Mouse (Mus musculus) heart, embryonic 10.5 days (tissue): Measurements from ENCODE around the gene Scube2. TPM values are rescaled to one million over a fixed set of nuclear protein-coding genes. Genes with fewer than 3 reads are reported as not detected.

Experiments
- DNase-seq: peaks from one replicate; pipeline ENCODE4 v3.0.0-alpha.2; 2017; ENCODE audit warnings: low spot score
- H3K27ac ChIP-seq: fragments of 300-500 bp; sonication (generic); 2 replicates; pipeline ENCODE4 v1.5.1; 2016; ENCODE audit warnings: mild to moderate bottlenecking
- H3K27me3 ChIP-seq: fragments of 300-500 bp; sonication (generic); 2 replicates; pipeline ENCODE4 v1.6.1; 2016; ENCODE audit warnings: mild to moderate bottlenecking; ENCODE audit not compliant: poor library complexity, insufficient read depth, severe bottlenecking
- H3K36me3 ChIP-seq: fragments of 300-500 bp; sonication (generic); 2 replicates; pipeline ENCODE4 v1.6.1; 2016; ENCODE audit warnings: mild to moderate bottlenecking, moderate library complexity
- H3K4me1 ChIP-seq: fragments of 300-500 bp; sonication (generic); 2 replicates; pipeline ENCODE4 v1.6.1; 2016; ENCODE audit warnings: mild to moderate bottlenecking
- H3K4me3 ChIP-seq: fragments of 300-500 bp; sonication (generic); 2 replicates; pipeline ENCODE4 v1.5.1; 2016; ENCODE audit warnings: mild to moderate bottlenecking, moderate library complexity
- H3K9me3 ChIP-seq: fragments of 300-500 bp; sonication (generic); 2 replicates; pipeline ENCODE4 v1.6.1; 2016; ENCODE audit warnings: mild to moderate bottlenecking, moderate library complexity
- WGBS: fragments of 180-500 bp; shearing (Covaris S2); methylation state at CpG from one replicate; pipeline ENCODE4 v1.1.7; 2016; 5-methylcytosine and 5-hydroxymethylcytosine counted together
- polyA plus RNA-seq: library from polyadenylated mRNA; unstranded; fragments of >200 nt; fragmentation: Nextera tagmentation; extraction: Ambion mirVana; gene quantifications from 2 replicates; pipeline ENCODE4 v1.2.1, GENCODE M21; 2016

The Scube2 gene
- polyA plus RNA-seq, 1 experiment from 2014 or later, result 4.7 TPM

DNA sequence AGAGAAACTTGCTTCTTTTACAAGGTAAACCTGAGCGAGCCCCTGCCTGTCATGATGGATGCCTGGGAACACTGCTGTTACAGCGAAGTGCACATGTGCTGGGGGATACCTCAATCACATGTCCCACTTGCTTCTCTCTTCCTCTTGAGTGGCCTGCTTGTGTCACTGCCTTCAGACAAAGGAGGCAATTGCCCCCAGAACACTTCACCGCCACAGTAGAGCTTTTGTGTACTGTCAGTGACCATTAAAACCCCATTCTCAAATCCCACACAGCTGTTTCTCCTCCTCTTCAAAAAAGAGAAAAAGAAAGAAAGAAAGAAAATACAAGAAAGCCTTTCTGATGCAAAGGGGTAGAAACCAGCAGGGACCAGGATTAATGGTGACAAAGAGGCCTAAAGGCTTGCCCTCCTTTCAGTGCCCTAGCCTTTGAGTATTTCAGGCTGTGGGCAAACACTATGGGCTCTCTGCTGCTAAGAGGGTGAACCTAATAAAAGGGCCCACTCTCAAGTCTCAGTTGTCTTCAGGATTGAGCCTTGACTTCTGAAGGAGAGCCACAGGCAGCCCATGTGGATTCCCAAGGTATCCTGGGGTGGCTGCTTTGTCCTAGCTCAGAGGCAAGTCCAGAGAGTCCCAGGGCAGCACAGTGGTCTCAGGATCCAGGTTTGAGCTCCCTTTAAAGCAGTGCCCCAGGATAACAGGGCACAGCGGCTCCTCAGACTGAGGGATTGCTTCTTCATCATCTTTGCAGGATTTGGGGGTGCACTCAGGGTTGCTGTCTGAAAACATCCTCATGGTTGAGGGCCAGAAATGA, 51.9 kb downstream of the Scube2 start:
- Histone ChIP-seq H3K27me3 (no peaks in the 10 kb centered on the region), H3K9me3 (no peaks in the 10 kb centered on the region), H3K36me3 (no peaks in the 10 kb centered on the region), H3K4me1 (no peaks in the 10 kb centered on the region), H3K4me3 (no peak overlapping the region), H3K27ac (no peak overlapping the region)
- WGBS, result 66% methylated on average over 4 of the region's 4 CpGs
- no peak for DNase-seq

DNA sequence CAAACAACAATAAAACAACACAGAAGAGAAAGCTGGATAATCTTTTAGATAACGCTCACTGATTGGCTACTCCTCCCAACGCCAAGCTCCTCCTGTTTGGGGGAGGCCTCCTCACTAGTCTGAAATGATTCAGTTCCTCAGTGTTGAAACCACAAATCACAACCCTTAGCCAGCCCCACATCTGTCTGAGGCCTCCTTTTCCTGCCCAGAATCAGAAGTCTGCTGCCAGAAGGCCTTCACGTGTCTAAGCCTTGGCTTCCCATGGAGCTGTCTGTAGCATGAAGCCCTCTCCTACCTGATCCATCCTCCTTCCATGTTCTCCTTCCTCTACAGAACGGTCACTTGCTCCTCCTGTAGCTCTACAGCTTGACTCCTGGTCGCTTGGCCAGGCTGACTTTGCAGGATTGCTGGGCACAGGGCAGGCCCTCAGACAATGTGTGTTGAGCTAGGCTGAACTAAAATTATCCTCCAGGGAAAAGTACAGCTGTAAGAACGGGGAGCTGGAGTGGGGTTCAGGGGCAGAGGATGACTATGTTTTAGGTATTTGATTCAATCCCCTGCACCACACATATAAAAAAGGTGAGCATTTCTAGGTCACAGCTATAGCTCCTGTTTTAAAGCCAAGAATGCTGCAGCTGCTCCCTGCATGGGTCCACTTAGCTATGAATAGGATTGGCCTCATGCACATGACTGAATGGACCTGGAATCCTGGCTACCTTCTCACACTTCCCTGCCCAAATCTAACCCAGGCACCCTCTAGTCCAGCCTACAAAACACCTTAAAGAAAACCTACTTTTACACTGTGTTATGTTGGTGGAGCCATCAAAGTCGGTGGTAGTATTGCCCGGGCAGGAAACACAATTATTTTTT, 57.6 kb downstream of the Scube2 start:
- WGBS, result 68% methylated on average over 8 of the region's 8 CpGs
- Histone ChIP-seq H3K4me3 (no peak overlapping the region), H3K9me3 (no peaks in the 10 kb centered on the region), H3K4me1 (peaks cover 26% of the 10 kb centered on the region), H3K27me3 (no peaks in the 10 kb centered on the region), H3K36me3 (no peaks in the 10 kb centered on the region), H3K27ac (peak overlapping the region; percentile 38; the same call in 1 of the 2 replicates)
- no peak for DNase-seq

DNA sequence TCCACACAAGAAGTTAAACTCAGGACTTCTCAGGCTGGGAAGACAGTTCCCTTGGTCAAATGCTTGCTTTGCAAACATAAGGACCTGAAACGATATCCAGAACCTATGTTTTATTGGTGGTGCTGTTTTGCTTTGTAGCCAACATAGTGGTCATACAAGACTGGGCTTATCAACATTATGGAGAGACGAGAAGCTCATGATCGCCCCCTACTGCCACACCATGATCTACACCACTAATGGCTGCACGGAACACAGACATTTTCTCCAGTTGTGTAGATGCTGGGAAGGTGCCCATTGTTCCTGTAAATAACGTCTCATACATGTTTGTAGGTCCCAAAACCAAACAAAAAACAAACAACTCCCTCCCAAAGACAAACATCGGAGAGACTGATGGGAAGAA, 60.6 kb downstream of the Scube2 start:
- Histone ChIP-seq H3K4me1 (peaks cover 28% of the 10 kb centered on the region), H3K9me3 (no peaks in the 10 kb centered on the region), H3K4me3 (no peak overlapping the region), H3K36me3 (no peaks in the 10 kb centered on the region), H3K27me3 (no peaks in the 10 kb centered on the region), H3K27ac (no peak overlapping the region)
- no peak for DNase-seq
- 55% methylated on average over 6 of the region's 6 CpGs for WGBS

DNA sequence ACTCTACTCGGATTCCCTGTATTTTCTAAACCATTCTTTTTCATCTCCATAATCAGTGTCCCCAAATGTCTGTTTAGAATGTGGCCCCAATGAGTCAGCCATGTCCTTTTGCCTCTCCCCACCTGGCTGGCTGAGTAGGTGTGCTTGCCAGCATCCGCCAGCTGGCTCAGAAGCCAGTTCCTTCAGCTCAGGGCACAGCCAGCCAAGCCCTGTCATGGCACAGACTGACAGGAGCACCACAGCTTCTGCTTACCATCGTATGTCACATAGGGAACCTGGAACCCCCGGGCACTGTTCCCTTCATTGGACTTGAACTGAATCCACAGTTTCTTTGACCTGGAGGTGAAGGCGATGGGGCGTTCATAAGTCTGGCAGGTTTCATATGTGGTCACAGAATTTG, 61.1 kb downstream of the Scube2 start:
- Histone ChIP-seq H3K4me3 (no peak overlapping the region), H3K27ac (no peak overlapping the region), H3K36me3 (no peaks in the 10 kb centered on the region), H3K9me3 (no peaks in the 10 kb centered on the region), H3K27me3 (no peaks in the 10 kb centered on the region), H3K4me1 (peaks cover 28% of the 10 kb centered on the region)
- no peak for DNase-seq
- 94% methylated on average over 6 of the region's 6 CpGs for WGBS

- Histone ChIP-seq H3K27ac (no peak overlapping the region), H3K36me3 (no peaks in the 10 kb centered on the region), H3K4me3 (no peak overlapping the region), H3K27me3 (no peaks in the 10 kb centered on the region), H3K9me3 (no peaks in the 10 kb centered on the region), H3K4me1 (peaks cover 28% of the 10 kb centered on the region)
- DNase-seq, result no peak
- 39% methylated on average over 1 of the region's 1 CpGs for WGBS
Observed at GRCm38 (mm10) chr7:109803516-109803915, 62.0 kb downstream of the Scube2 start.

DNA sequence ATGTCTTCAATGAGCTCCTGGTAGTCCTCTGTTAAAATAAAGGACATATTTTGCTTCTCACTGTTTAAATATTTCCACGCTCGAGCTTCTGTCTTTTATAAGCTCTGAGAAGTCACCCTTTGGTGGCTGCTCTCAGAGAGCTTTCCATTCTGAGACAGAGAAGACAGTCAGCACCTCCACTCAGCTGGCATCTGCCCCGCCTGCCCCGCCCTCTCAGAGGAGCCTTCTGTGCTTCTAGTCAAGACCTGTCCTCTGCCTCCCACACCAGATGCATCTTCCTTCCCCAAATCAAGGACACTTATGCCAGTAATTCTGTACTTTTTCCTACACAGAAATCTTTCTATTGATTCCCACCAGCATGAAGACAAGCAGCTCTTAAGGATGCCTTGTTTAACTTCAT, 64.9 kb downstream of the Scube2 start:
- H3K27me3 ChIP-seq, result no peaks in the 10 kb centered on the region
- H3K36me3 ChIP-seq, result no peaks in the 10 kb centered on the region
- peaks cover 21% of the 10 kb centered on the region for H3K4me1 ChIP-seq
- H3K27ac ChIP-seq, result no peak overlapping the region
- H3K4me3 ChIP-seq, result no peak overlapping the region
- DNase-seq, result no peak
- H3K9me3 ChIP-seq, result no peaks in the 10 kb centered on the region
- 82% methylated on average over 4 of the region's 4 CpGs for WGBS

DNA sequence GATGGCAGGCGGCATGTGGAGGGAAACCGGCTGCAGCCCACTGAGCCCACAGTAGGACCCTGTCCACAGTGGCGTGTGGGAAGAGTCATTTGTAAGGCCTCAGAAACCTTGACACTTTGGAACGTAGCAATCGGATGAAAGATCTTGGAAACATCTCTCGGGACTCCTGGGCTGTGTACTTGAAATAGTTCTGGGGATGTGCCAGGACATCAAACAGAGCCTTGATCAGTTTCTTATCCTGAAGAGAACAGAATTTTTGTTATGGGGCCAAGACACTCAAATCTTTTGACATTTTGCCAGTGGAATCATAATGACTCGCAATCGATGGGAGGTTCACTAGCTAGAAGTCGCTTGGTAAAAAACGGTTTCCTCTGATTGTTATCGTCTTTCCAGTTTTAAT, 66.3 kb downstream of the Scube2 start:
- Histone ChIP-seq H3K4me3 (no peak overlapping the region), H3K27me3 (no peaks in the 10 kb centered on the region), H3K4me1 (peaks cover 31% of the 10 kb centered on the region), H3K9me3 (no peaks in the 10 kb centered on the region), H3K27ac (no peak overlapping the region), H3K36me3 (no peaks in the 10 kb centered on the region)
- no peak for DNase-seq
- 85% methylated on average over 11 of the region's 11 CpGs for WGBS

DNA sequence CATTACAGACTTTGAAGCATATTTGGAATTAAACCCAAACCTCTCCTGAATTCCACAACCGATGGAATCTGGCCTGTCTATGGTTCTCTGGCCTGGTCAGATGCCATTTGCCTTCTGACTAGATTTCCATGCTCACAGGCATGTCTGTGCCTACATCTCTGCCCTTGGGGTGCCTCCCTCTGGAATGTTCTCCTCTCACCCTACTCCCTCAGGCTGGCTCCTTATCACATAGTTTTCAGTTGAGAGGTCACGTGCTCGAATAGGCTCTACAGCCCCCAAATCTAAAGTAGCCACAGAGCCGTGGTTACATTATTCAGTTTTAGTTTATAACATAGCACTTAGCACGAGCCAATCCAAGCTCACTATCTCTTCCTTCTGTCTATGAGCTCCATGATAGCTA, 69.9 kb downstream of the Scube2 start:
- DNase-seq, result no peak
- no peaks in the 10 kb centered on the region for H3K9me3 ChIP-seq
- no peaks in the 10 kb centered on the region for H3K27me3 ChIP-seq
- H3K4me1 ChIP-seq, result peaks cover 20% of the 10 kb centered on the region
- WGBS, result 29% methylated on average over 5 of the region's 5 CpGs
- H3K4me3 ChIP-seq, result no peak overlapping the region
- no peaks in the 10 kb centered on the region for H3K36me3 ChIP-seq
- H3K27ac ChIP-seq, result peak overlapping the region; percentile 67; the same call in 1 of the 2 replicates

- Histone ChIP-seq H3K36me3 (no peaks in the 10 kb centered on the region), H3K9me3 (no peaks in the 10 kb centered on the region), H3K4me1 (peaks cover 20% of the 10 kb centered on the region), H3K27ac (peak overlapping the region; percentile 67; the same call in 1 of the 2 replicates), H3K27me3 (no peaks in the 10 kb centered on the region), H3K4me3 (no peak overlapping the region)
- DNase-seq, result no peak
- WGBS, result 76% methylated on average over 2 of the region's 2 CpGs
Observed at GRCm38 (mm10) chr7:109794556-109794955, 70.9 kb downstream of the Scube2 start.

DNA sequence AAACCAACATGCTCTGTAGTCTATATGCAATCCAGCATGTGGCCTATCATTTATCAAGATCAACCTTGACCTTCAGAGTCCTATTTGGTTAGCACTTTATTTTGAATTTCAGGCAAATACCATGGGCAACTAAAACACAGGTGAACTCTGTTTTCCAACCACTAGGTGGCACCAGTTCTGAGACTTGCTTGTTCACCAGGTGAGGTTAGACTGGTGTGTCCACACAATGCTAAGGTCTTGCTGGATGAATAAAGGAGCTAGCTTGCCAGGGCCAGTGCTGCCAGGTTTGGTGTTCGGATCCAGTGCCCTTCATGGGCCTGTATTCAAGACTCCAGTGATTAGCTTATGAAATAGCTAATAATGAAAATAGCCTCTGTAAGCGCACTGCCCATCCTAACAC, 72.7 kb downstream of the Scube2 start:
- no peaks in the 10 kb centered on the region for H3K36me3 ChIP-seq
- no peak overlapping the region for H3K4me3 ChIP-seq
- peaks cover 20% of the 10 kb centered on the region for H3K4me1 ChIP-seq
- peak; percentile 83 for DNase-seq
- H3K9me3 ChIP-seq, result no peaks in the 10 kb centered on the region
- WGBS, result 75% methylated on average over 2 of the region's 2 CpGs
- H3K27ac ChIP-seq, result no peak overlapping the region
- no peaks in the 10 kb centered on the region for H3K27me3 ChIP-seq

DNA sequence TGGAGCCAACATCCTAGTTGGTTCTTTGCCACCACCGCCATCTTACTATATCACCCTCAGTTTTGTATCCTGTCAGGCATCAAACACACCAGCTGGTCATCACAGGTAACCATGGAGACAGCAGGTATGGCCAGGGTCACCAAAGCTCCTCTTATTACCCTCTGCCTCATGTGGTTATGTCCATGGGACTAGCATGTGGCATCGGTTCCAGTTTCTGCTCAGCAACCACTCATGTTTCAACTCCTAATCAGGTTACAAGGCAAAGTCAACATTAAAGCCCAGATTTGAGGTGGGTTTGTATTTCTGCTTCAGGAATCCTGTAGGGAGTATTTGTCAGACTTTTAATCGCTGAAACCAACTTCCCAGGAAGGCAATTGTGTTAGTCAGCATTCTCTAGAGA, 74.7 kb downstream of the Scube2 start:
- 73% methylated on average over 3 of the region's 3 CpGs for WGBS
- no peak for DNase-seq

DNA sequence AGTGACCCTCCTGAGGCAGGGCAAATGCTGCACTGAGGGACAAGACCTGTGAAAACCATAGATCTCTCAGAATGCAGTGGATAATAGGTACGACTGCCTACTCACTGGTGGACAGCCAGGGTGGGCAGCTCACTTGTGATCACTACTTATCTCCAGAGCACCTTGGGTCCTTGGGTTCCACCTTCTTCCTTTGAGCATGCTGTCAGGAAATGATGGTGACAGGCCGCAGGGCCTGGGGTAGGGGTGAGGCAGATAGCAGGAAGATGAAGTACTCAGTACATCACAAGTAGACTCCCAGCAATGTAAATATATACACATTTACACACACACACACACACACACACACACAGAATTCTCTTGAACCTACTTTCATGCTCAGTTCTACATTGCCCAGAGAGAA, 77.6 kb downstream of the Scube2 start:
- Histone ChIP-seq H3K36me3 (no peaks in the 10 kb centered on the region), H3K27me3 (peaks cover 17% of the 10 kb centered on the region), H3K9me3 (no peaks in the 10 kb centered on the region), H3K4me1 (peaks cover 5% of the 10 kb centered on the region; the same call in 1 of the 2 replicates), H3K27ac (no peak overlapping the region), H3K4me3 (no peak overlapping the region)
- WGBS, result 62% methylated on average over 2 of the region's 2 CpGs
- no peak for DNase-seq

More for the DNA sequence above, 74.7 kb downstream of the Scube2 start:
- H3K4me3 ChIP-seq, result no peak overlapping the region
- H3K9me3 ChIP-seq, result no peaks in the 10 kb centered on the region
- H3K27ac ChIP-seq, result no peak overlapping the region
- peaks cover 22% of the 10 kb centered on the region for H3K4me1 ChIP-seq
- H3K27me3 ChIP-seq, result no peaks in the 10 kb centered on the region
- no peaks in the 10 kb centered on the region for H3K36me3 ChIP-seq

DNA sequence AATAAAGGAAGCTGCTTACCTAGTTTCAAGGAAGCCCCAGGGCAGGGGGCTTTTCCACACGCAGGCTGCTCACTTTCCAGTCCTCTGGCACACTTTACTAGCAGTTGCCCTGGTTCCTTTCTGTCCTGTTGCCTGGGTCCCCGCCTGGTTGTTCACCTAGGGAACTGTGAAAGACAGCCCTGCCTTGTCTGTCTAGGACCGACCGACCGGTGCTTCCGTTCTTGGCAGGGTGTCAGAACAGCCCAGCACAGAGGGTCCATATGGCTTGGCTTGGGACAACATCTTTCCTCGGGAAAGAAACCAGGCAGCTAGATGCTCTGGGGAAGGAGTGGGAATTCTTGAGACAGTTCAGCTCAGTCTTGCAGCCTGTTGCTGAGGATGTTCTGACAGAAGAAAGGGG, 82.2 kb downstream of the Scube2 start:
- H3K9me3 ChIP-seq, result no peaks in the 10 kb centered on the region
- H3K4me1 ChIP-seq, result peaks cover 17% of the 10 kb centered on the region
- DNase-seq, result no peak
- WGBS, result 67% methylated on average over 7 of the region's 7 CpGs
- H3K27me3 ChIP-seq, result peaks cover 62% of the 10 kb centered on the region
- no peak overlapping the region for H3K27ac ChIP-seq
- no peaks in the 10 kb centered on the region for H3K36me3 ChIP-seq
- H3K4me3 ChIP-seq, result no peak overlapping the region
